ENCODE assay signal across 8 mouse cellular contexts in the genomic region with DNA sequence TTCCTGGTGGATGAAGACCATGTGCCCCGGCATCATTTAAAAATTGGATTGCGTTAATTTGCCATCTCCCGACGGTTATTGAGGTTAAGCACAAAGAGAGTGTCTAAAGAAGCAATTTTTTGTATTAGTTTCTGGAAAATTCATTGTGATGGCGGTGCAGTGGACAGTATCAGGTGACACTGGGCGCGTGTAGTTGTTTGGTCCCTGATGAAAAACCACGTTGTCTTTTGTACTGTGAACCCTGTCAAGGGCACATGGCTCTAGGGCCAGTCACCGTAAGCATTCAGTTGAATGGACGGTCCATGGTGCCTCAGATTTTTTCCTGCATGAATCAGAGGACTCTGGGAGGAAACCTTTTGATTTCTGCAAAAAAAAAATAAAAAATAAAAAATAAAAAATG. TPM values are rescaled to one million over a fixed set of nuclear protein-coding genes. Genes with fewer than 3 reads are reported as not detected.
A peak's percentile ranks its signal among the peaks of the same experiment; 100 is the strongest.
DNase-seq lines count a peak whose midpoint lies in the region; ATAC-seq and TF ChIP-seq lines count a peak whose summit lies in the region.

No protein-coding gene starts in this region.

- no peaks in the 10 kb centered on the region for H3K27me3 ChIP-seq in cerebellum, adult 2 months (ENCODE audit: control insufficient read depth, insufficient read depth, low read length)
- H3K27me3 ChIP-seq in lung, embryonic 16.5 days (ENCODE audit: control insufficient read depth, insufficient read depth, low read depth, low read length) = no peaks in the 10 kb centered on the region
- no peaks in the 10 kb centered on the region for H3K27me3 ChIP-seq in limb, embryonic 13.5 days
- H3K27me3 ChIP-seq in stomach, embryonic 15.5 days (replicated peaks) = no peaks in the 10 kb centered on the region

- H3K9ac ChIP-seq in lung, embryonic 16.5 days (ENCODE audit: low read length) = peak overlapping the region; percentile 94
- H3K9ac ChIP-seq in limb, embryonic 13.5 days = peak overlapping the region; percentile 99
- H3K9ac ChIP-seq in stomach, embryonic 15.5 days = peak overlapping the region; percentile 86; the same call in 1 of the 2 replicates

- H3K4me3 ChIP-seq in cerebellum, adult 2 months (replicated peaks; ENCODE audit: insufficient read depth, low read depth, low read length) = peak overlapping the region; percentile 64
- peak overlapping the region; percentile 74 for H3K4me3 ChIP-seq in lung, embryonic 16.5 days (ENCODE audit: low read length)
- H3K4me3 ChIP-seq in limb, embryonic 13.5 days = peak overlapping the region; percentile 92
- peak overlapping the region; percentile 82 for H3K4me3 ChIP-seq in stomach, embryonic 15.5 days (replicated peaks)

- peak overlapping the region; percentile 81 for H3K4me2 ChIP-seq in lung, embryonic 16.5 days (ENCODE audit: low read depth, low read length)
- peak overlapping the region; percentile 64 for H3K4me2 ChIP-seq in limb, embryonic 13.5 days (replicated peaks)
- H3K4me2 ChIP-seq in stomach, embryonic 15.5 days = peak overlapping the region; percentile 80

- H3K36me3 ChIP-seq in lung, embryonic 16.5 days (ENCODE audit: control insufficient read depth, insufficient read depth, low read length) = no peaks in the 10 kb centered on the region
- H3K36me3 ChIP-seq in limb, embryonic 13.5 days = no peaks in the 10 kb centered on the region
- H3K36me3 ChIP-seq in stomach, embryonic 15.5 days = no peaks in the 10 kb centered on the region

- H3K4me1 ChIP-seq in cerebellum, adult 2 months (ENCODE audit: control insufficient read depth, insufficient read depth, low read length) = no peaks in the 10 kb centered on the region; the same call in 1 of the 2 replicates
- H3K4me1 ChIP-seq in lung, embryonic 16.5 days (replicated peaks; ENCODE audit: control insufficient read depth, insufficient read depth, low read length) = peaks cover 16% of the 10 kb centered on the region
- peaks cover 26% of the 10 kb centered on the region for H3K4me1 ChIP-seq in limb, embryonic 13.5 days
- H3K4me1 ChIP-seq in stomach, embryonic 15.5 days = peaks cover 19% of the 10 kb centered on the region; the same call in 1 of the 2 replicates

- no peak for ATAC-seq in cerebellum, adult (ENCODE audit: insufficient number of reproducible peaks, low FRiP score, low TSS enrichment)
- no peak for ATAC-seq in lung, embryonic 16.5 days (ENCODE audit: low read depth)
- ATAC-seq in limb, embryonic 13.5 days (ENCODE audit: low FRiP score, low read depth) = no peak
- no peak for ATAC-seq in stomach, embryonic 15.5 days (ENCODE audit: insufficient read depth, low FRiP score, low read depth)
- no peak for ATAC-seq in erythroblast, adult 5-6 weeks (replicated peaks; ENCODE audit: low FRiP score, poor library complexity, severe bottlenecking)

- no peak for TF ChIP-seq CTCF in cerebellum, adult 2 months (IDR thresholded peaks at IDR 0.05; ENCODE audit: borderline replicate concordance, insufficient read depth, low read depth, low read length)

- WGBS in cerebellum, adult 2 months = 20% methylated on average over 10 of the region's 10 CpGs
- 28% methylated on average over 10 of the region's 10 CpGs for WGBS in lung, embryonic 16.5 days
- 15% methylated on average over 10 of the region's 10 CpGs for WGBS in limb, embryonic 13.5 days
- WGBS in stomach, embryonic 15.5 days = 27% methylated on average over 10 of the region's 10 CpGs

- no peak for TF ChIP-seq POLR2A in cerebellum, adult 2 months (IDR thresholded peaks at IDR 0.05; ENCODE audit: borderline replicate concordance, insufficient read depth, low read length)

- peak in 1 of 2 experiments; percentile 14 for DNase-seq in cerebellum, adult 2 months
- DNase-seq in lung, postnatal 4 days = no peak
- DNase-seq in gastrocnemius, adult 8-10 months (ENCODE audit: low spot score in 2 of 2) = no peak

- H3K9me3 ChIP-seq in lung, embryonic 16.5 days (ENCODE audit: control insufficient read depth, low read length) = no peaks in the 10 kb centered on the region
- no peaks in the 10 kb centered on the region for H3K9me3 ChIP-seq in limb, embryonic 13.5 days
- no peaks in the 10 kb centered on the region for H3K9me3 ChIP-seq in stomach, embryonic 15.5 days

- peak overlapping the region; percentile 97; the same call in 1 of the 2 replicates for H3K27ac ChIP-seq in cerebellum, adult 2 months (ENCODE audit: insufficient read depth, low read length)
- no peak overlapping the region for H3K27ac ChIP-seq in lung, embryonic 16.5 days (ENCODE audit: low read length)
- H3K27ac ChIP-seq in limb, embryonic 13.5 days = peak overlapping the region; percentile 98
- H3K27ac ChIP-seq in stomach, embryonic 15.5 days = no peak overlapping the region; the same call in 1 of the 2 replicates

RNA-seq across cellular contexts. Expression of gene H2afy2, which starts 0.5 kb away (rescaled TPM):
- 20.8 and 23.0 TPM in 2 replicates for polyA plus RNA-seq in cerebellum, adult 2 months (2012; rRNA removed)
- 92.2 and 107 TPM in 2 replicates for polyA plus RNA-seq in lung, embryonic 16.5 days (2015; fragmentation: Nextera tagmentation; extraction: Ambion mirVana)
- polyA plus RNA-seq in limb, embryonic 13.5 days (2015; fragmentation: Nextera tagmentation; extraction: Ambion mirVana) = 266 and 267 TPM in 2 replicates
- 93.7 and 106 TPM in 2 replicates for polyA plus RNA-seq in stomach, embryonic 15.5 days (2015; fragmentation: Nextera tagmentation; extraction: Ambion mirVana)
- not detected in 2 replicates for total RNA-seq in erythroblast, adult 5-6 weeks (2015; ENCODE audit: low replicate concordance)
- total RNA-seq in erythroblast, adult 5-6 weeks (2017; ENCODE audit: low replicate concordance) = 0.70 TPM in 1 of 2 replicates, not detected in the other
- total RNA-seq in gastrocnemius, adult 8-10 months (2022) = under 1 TPM; 0.36 to 0.72 (median 0.55) TPM

Comparison
In these comparisons a context has a peak if more than half of its experiments do, and no peak if none do; other contexts are left out.
1. H3K27ac ChIP-seq: peak in cerebellum, adult 2 months (single experiment) and limb, embryonic 13.5 days (single experiment); none in lung, embryonic 16.5 days (single experiment) and stomach, embryonic 15.5 days (single experiment).
2. Peak in every context shown above with its lines, with median percentiles within 50 percentile points of each other: H3K4me3 ChIP-seq, H3K4me2 ChIP-seq and H3K9ac ChIP-seq.